In the genomic region with DNA sequence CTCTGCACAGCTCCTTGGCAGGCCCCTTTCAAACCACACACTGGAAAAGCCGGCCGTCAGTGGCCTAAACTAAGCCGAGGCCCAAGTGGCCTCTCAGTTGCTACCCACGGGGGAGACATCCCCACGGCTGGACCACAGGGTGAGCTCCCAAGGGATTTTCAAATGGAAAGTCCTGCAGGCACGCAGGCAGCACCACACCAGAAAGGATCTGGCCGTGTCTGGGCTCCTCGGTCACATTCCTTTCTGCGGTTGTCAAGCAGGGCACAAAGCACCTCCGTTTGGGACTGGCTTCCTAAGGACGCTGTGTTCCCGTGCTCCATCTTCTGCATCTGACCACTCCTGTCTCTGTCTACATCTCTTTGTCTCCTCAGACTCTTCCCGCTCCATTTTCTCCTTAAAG, we compare ENCODE assay signal across 18 mouse cellular contexts. TPM values are rescaled to one million over a fixed set of nuclear protein-coding genes. Genes with fewer than 3 reads are reported as not detected.
DNase-seq lines count a peak whose midpoint lies in the region; ATAC-seq and TF ChIP-seq lines count a peak whose summit lies in the region.
"Had no signal": no experiment of that assay in that cellular context is flagged by ENCODE, and none has a peak within 500 bp of the region (broad histone marks: within the 10 kb centered on the region; RNA-seq: fewer than 3 reads in every experiment).

No protein-coding gene starts in this region.

- 25% methylated on average over 13 of the region's 13 CpGs for WGBS in forebrain, embryonic 10.5 days
- 28% methylated on average over 13 of the region's 13 CpGs for WGBS in hindbrain, embryonic 12.5 days
- WGBS in midbrain, embryonic 13.5 days: 5% methylated on average over 13 of the region's 13 CpGs
- WGBS in intestine, embryonic 15.5 days: 51% methylated on average over 13 of the region's 13 CpGs
- 33% methylated on average over 13 of the region's 13 CpGs for WGBS in kidney, embryonic 15.5 days

- H3K9me3 ChIP-seq in forebrain, embryonic 10.5 days: no peaks in the 10 kb centered on the region
- H3K9me3 ChIP-seq in hindbrain, embryonic 12.5 days (replicated peaks): no peaks in the 10 kb centered on the region
- no peaks in the 10 kb centered on the region for H3K9me3 ChIP-seq in midbrain, embryonic 13.5 days
- no peaks in the 10 kb centered on the region for H3K9me3 ChIP-seq in intestine, embryonic 15.5 days
- no peaks in the 10 kb centered on the region for H3K9me3 ChIP-seq in kidney, embryonic 15.5 days (replicated peaks)
- H3K9me3 ChIP-seq: embryonic facial prominence, embryonic 12.5 days; G1E; liver, embryonic 13.5 days had no signal

- no peak overlapping the region for H3K4me3 ChIP-seq in forebrain, embryonic 10.5 days
- no peak overlapping the region for H3K4me3 ChIP-seq in hindbrain, embryonic 12.5 days
- no peak overlapping the region for H3K4me3 ChIP-seq in midbrain, embryonic 13.5 days (replicated peaks)
- H3K4me3 ChIP-seq in intestine, embryonic 15.5 days (replicated peaks): no peak overlapping the region
- H3K4me3 ChIP-seq in kidney, embryonic 15.5 days (replicated peaks): no peak overlapping the region
- H3K4me3 ChIP-seq: embryonic facial prominence, embryonic 12.5 days; liver, embryonic 13.5 days had no signal

- H3K9ac ChIP-seq in hindbrain, embryonic 12.5 days: no peak overlapping the region
- peak overlapping the region; percentile 30 for H3K9ac ChIP-seq in midbrain, embryonic 13.5 days (replicated peaks)
- no peak overlapping the region; the same call in 1 of the 2 replicates for H3K9ac ChIP-seq in intestine, embryonic 15.5 days
- no peak overlapping the region for H3K9ac ChIP-seq in kidney, embryonic 15.5 days
- H3K9ac ChIP-seq: embryonic facial prominence, embryonic 12.5 days; liver, embryonic 13.5 days had no signal

- peaks cover 58% of the 10 kb centered on the region for H3K4me1 ChIP-seq in forebrain, embryonic 10.5 days
- H3K4me1 ChIP-seq in hindbrain, embryonic 12.5 days: peaks cover 50% of the 10 kb centered on the region
- peaks cover 58% of the 10 kb centered on the region for H3K4me1 ChIP-seq in midbrain, embryonic 13.5 days (replicated peaks)
- no peaks in the 10 kb centered on the region for H3K4me1 ChIP-seq in intestine, embryonic 15.5 days (replicated peaks)
- peaks cover 22% of the 10 kb centered on the region for H3K4me1 ChIP-seq in kidney, embryonic 15.5 days

- no peak for TF ChIP-seq POLR2A in brain, embryonic 14.5 days (IDR thresholded peaks at IDR 0.05; ENCODE audit: borderline replicate concordance, extremely low read depth, insufficient read depth, insufficient read length, poor library complexity, severe bottlenecking)

- no peak for ATAC-seq in hindbrain, embryonic 12.5 days (ENCODE audit: low FRiP score)
- ATAC-seq in midbrain, embryonic 13.5 days: peak; percentile 32; the same call in 1 of the 2 replicates
- ATAC-seq in intestine, embryonic 15.5 days: no peak
- ATAC-seq in kidney, embryonic 15.5 days (replicated peaks; ENCODE audit: low FRiP score): no peak
- ATAC-seq: intestine, embryonic 16.5 days had no signal

- no peak for TF ChIP-seq CTCF in brain, embryonic 14.5 days (IDR thresholded peaks at IDR 0.05; ENCODE audit: borderline replicate concordance, extremely low read depth, insufficient read depth, insufficient read length)

- peak overlapping the region; percentile 83 for H3K27ac ChIP-seq in forebrain, embryonic 10.5 days
- H3K27ac ChIP-seq in hindbrain, embryonic 12.5 days: peak overlapping the region; percentile 72
- peak overlapping the region; percentile 77 for H3K27ac ChIP-seq in midbrain, embryonic 13.5 days
- H3K27ac ChIP-seq in intestine, embryonic 15.5 days: no peak overlapping the region
- no peak overlapping the region for H3K27ac ChIP-seq in kidney, embryonic 15.5 days
- H3K27ac ChIP-seq: embryonic facial prominence, embryonic 12.5 days; liver, embryonic 13.5 days had no signal

- peak; percentile 47 for DNase-seq in brain, embryonic 14.5 days (ENCODE audit: low read depth)
- DNase-seq in forebrain, embryonic 10.5 days (ENCODE audit: extremely low spot score, low spot score): peak; percentile 30
- DNase-seq in frontal cortex, adult 2 months (ENCODE audit: extremely low spot score in 1 of 2, low spot score in 1 of 2): no peak
- no peak for DNase-seq in adipocyte (ENCODE audit: low spot score)
- DNase-seq: cerebellum, adult 18-20 months; kidney, postnatal 10 days; layer of hippocampus, adult 9-11 months; liver, embryonic 13.5 days; lung, postnatal 14 days; right cerebral cortex, postnatal 4 days had no signal

- H3K27me3 ChIP-seq in forebrain, embryonic 10.5 days (ENCODE audit: poor library complexity, severe bottlenecking): peaks cover 15% of the 10 kb centered on the region
- H3K27me3 ChIP-seq in hindbrain, embryonic 12.5 days: no peaks in the 10 kb centered on the region
- H3K27me3 ChIP-seq in midbrain, embryonic 13.5 days: 0 out of 2 replicates have a peak, but pooled peaks cover 3% of the 10 kb centered on the region
- H3K27me3 ChIP-seq in intestine, embryonic 15.5 days (replicated peaks): no peaks in the 10 kb centered on the region
- H3K27me3 ChIP-seq in kidney, embryonic 15.5 days: peaks cover 14% of the 10 kb centered on the region; the same call in 1 of the 2 replicates
- H3K27me3 ChIP-seq: liver, embryonic 13.5 days had no signal

- no peaks in the 10 kb centered on the region for H3K36me3 ChIP-seq in forebrain, embryonic 10.5 days (replicated peaks)
- no peaks in the 10 kb centered on the region for H3K36me3 ChIP-seq in hindbrain, embryonic 12.5 days
- peaks cover 6% of the 10 kb centered on the region; the same call in 1 of the 2 replicates for H3K36me3 ChIP-seq in midbrain, embryonic 13.5 days
- H3K36me3 ChIP-seq in intestine, embryonic 15.5 days: no peaks in the 10 kb centered on the region
- H3K36me3 ChIP-seq in kidney, embryonic 15.5 days: no peaks in the 10 kb centered on the region
- H3K36me3 ChIP-seq: embryonic facial prominence, embryonic 12.5 days; G1E; liver, embryonic 13.5 days had no signal

- H3K4me2 ChIP-seq in hindbrain, embryonic 12.5 days (replicated peaks): peak overlapping the region; percentile 21; the same call in 1 of the 2 replicates
- peak overlapping the region; percentile 17; the same call in 1 of the 2 replicates for H3K4me2 ChIP-seq in midbrain, embryonic 13.5 days (replicated peaks)
- no peak overlapping the region for H3K4me2 ChIP-seq in intestine, embryonic 15.5 days (replicated peaks)
- no peak overlapping the region for H3K4me2 ChIP-seq in kidney, embryonic 15.5 days
- H3K4me2 ChIP-seq: embryonic facial prominence, embryonic 12.5 days; liver, embryonic 13.5 days had no signal

RNA-seq across cellular contexts. Expression of a gene that starts 9.9 kb away (rescaled TPM):
- polyA plus RNA-seq in brain, embryonic 14.5 days (2012; rRNA removed): 8.3 and 10.3 TPM in 2 replicates
- 3.8 and 6.1 TPM in 2 replicates for polyA plus RNA-seq in forebrain, embryonic 10.5 days (2016; fragmentation: Nextera tagmentation; extraction: Ambion mirVana)
- 11.3 and 12.9 TPM in 2 replicates for polyA plus RNA-seq in hindbrain, embryonic 12.5 days (2016; fragmentation: Nextera tagmentation; extraction: Ambion mirVana)
- polyA plus RNA-seq in midbrain, embryonic 13.5 days (2015; fragmentation: Nextera tagmentation; extraction: Ambion mirVana): 8.3 and 8.5 TPM in 2 replicates
- polyA plus RNA-seq in intestine, embryonic 15.5 days (2015; fragmentation: Nextera tagmentation; extraction: Ambion mirVana): 0.28 and 0.55 TPM in 2 replicates
- polyA plus RNA-seq in frontal cortex, adult 2 months (2012; rRNA removed): 10.1 and 10.6 TPM in 2 replicates
- polyA plus RNA-seq in kidney, embryonic 15.5 days (2015; fragmentation: Nextera tagmentation; extraction: Ambion mirVana): 0.55 TPM in 1 of 2 replicates, not detected in the other
- polyA plus RNA-seq: liver, embryonic 13.5 days had no signal

RNA-seq across cellular contexts. Expression of a gene that starts 24.2 kb away (rescaled TPM):
- polyA plus RNA-seq in brain, embryonic 14.5 days (2012; rRNA removed): 4.0 and 8.3 TPM in 2 replicates
- 6.3 and 7.1 TPM in 2 replicates for polyA plus RNA-seq in forebrain, embryonic 10.5 days (2016; fragmentation: Nextera tagmentation; extraction: Ambion mirVana)
- polyA plus RNA-seq in hindbrain, embryonic 12.5 days (2016; fragmentation: Nextera tagmentation; extraction: Ambion mirVana): 10.1 and 11.9 TPM in 2 replicates
- 5.5 and 5.7 TPM in 2 replicates for polyA plus RNA-seq in midbrain, embryonic 13.5 days (2015; fragmentation: Nextera tagmentation; extraction: Ambion mirVana)
- polyA plus RNA-seq in intestine, embryonic 15.5 days (2015; fragmentation: Nextera tagmentation; extraction: Ambion mirVana): 8.1 and 9.4 TPM in 2 replicates
- polyA plus RNA-seq in frontal cortex, adult 2 months (2012; rRNA removed): 22.6 and 23.6 TPM in 2 replicates
- polyA plus RNA-seq in kidney, embryonic 15.5 days (2015; fragmentation: Nextera tagmentation; extraction: Ambion mirVana): 7.4 and 9.0 TPM in 2 replicates

RNA-seq across cellular contexts. Expression of a gene that starts 42.3 kb away (rescaled TPM):
- 78.6 and 97.8 TPM in 2 replicates for polyA plus RNA-seq in brain, embryonic 14.5 days (2012; rRNA removed)
- 1.8 and 3.3 TPM in 2 replicates for polyA plus RNA-seq in forebrain, embryonic 10.5 days (2016; fragmentation: Nextera tagmentation; extraction: Ambion mirVana)
- 12.5 and 15.3 TPM in 2 replicates for polyA plus RNA-seq in hindbrain, embryonic 12.5 days (2016; fragmentation: Nextera tagmentation; extraction: Ambion mirVana)
- 13.1 and 18.8 TPM in 2 replicates for polyA plus RNA-seq in midbrain, embryonic 13.5 days (2015; fragmentation: Nextera tagmentation; extraction: Ambion mirVana)
- 2.3 TPM in 2 replicates for polyA plus RNA-seq in intestine, embryonic 15.5 days (2015; fragmentation: Nextera tagmentation; extraction: Ambion mirVana)
- 161 and 180 TPM in 2 replicates for polyA plus RNA-seq in frontal cortex, adult 2 months (2012; rRNA removed)
- 1.9 and 2.8 TPM in 2 replicates for polyA plus RNA-seq in kidney, embryonic 15.5 days (2015; fragmentation: Nextera tagmentation; extraction: Ambion mirVana)

RNA-seq across cellular contexts. Expression of a gene that starts 42.5 kb away (rescaled TPM):
- polyA plus RNA-seq in brain, embryonic 14.5 days (2012; rRNA removed): 2.3 and 2.8 TPM in 2 replicates
- polyA plus RNA-seq in forebrain, embryonic 10.5 days (2016; fragmentation: Nextera tagmentation; extraction: Ambion mirVana): 1.1 and 1.5 TPM in 2 replicates
- polyA plus RNA-seq in hindbrain, embryonic 12.5 days (2016; fragmentation: Nextera tagmentation; extraction: Ambion mirVana): 2.3 and 2.8 TPM in 2 replicates
- 2.4 and 2.7 TPM in 2 replicates for polyA plus RNA-seq in midbrain, embryonic 13.5 days (2015; fragmentation: Nextera tagmentation; extraction: Ambion mirVana)
- polyA plus RNA-seq in intestine, embryonic 15.5 days (2015; fragmentation: Nextera tagmentation; extraction: Ambion mirVana): 5.6 and 5.8 TPM in 2 replicates
- 11.9 and 13.4 TPM in 2 replicates for polyA plus RNA-seq in frontal cortex, adult 2 months (2012; rRNA removed)
- 1.6 and 1.7 TPM in 2 replicates for polyA plus RNA-seq in kidney, embryonic 15.5 days (2015; fragmentation: Nextera tagmentation; extraction: Ambion mirVana)
- polyA plus RNA-seq: C2C12, G1E had no signal

Comparison
In these comparisons a context has a peak if more than half of its experiments do, and no peak if none do; other contexts are left out.
1. DNase-seq: peak in brain, embryonic 14.5 days (single experiment) and forebrain, embryonic 10.5 days (single experiment); none in frontal cortex, adult 2 months (0 of 2) and adipocyte (single experiment).
2. H3K27ac ChIP-seq: peak in forebrain, embryonic 10.5 days (single experiment), hindbrain, embryonic 12.5 days (single experiment) and midbrain, embryonic 13.5 days (single experiment); none in intestine, embryonic 15.5 days (single experiment) and kidney, embryonic 15.5 days (single experiment).
3. H3K4me2 ChIP-seq: peak in hindbrain, embryonic 12.5 days (single experiment) and midbrain, embryonic 13.5 days (single experiment); none in intestine, embryonic 15.5 days (single experiment) and kidney, embryonic 15.5 days (single experiment).